Mouse (Mus musculus) small intestine, adult 2 months (tissue): ENCODE results near the gene Armc8.

Experiments used
- CTCF ChIP-seq: fragments of 200-500 bp; IDR thresholded peaks from 2 replicates; pipeline ENCODE4 v1.5.1; 2012; ENCODE audit warnings: low read depth, mild to moderate bottlenecking, control low read depth, inconsistent platforms, low read length, moderate library complexity, mixed read lengths; ENCODE audit not compliant: insufficient replicate concordance, insufficient read length; ENCODE audit errors: extremely low read depth
- POLR2A ChIP-seq: fragments of 200-500 bp; IDR thresholded peaks from 2 replicates; pipeline ENCODE4 v1.6.1; 2012; ENCODE audit warnings: low read depth, mild to moderate bottlenecking, control low read depth, inconsistent platforms, low read length, moderate library complexity

DNA sequence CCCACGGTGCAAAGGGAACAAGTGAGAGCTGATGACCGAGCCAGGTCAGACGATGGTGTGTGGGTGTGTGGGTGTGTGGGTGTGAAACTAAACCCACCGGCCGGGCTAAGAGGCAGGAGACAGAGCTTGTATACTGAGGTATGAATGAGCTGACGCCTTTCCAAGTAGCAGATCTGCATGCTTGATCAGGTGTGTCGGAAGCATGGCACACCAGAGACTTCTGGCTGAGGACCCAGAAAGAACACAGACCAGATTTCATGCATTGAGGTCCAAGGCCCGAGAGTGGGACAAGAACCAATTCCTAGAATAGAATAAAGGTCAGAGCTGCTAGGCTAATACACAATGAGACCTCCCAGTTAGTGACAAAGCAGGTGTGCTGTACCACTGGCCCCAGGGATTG is 129.6 kb downstream of the Armc8 start:
- TF ChIP-seq POLR2A (no peak), CTCF (no peak)
